Mouse (Mus musculus) heart, adult 2 months (tissue): Measurements from ENCODE around the gene Actn4.

Experiments used
- CTCF ChIP-seq: fragments of 200-600 bp; IDR thresholded peaks from 2 replicates; pipeline ENCODE4 v1.8.1; 2022; ENCODE audit warnings: antibody characterized with exemption, mild to moderate bottlenecking, moderate library complexity
- EP300 ChIP-seq: fragments of 200-500 bp; IDR thresholded peaks from 2 replicates; pipeline ENCODE4 v1.6.1; 2011; ENCODE audit warnings: low read depth, low read length, control low read depth; ENCODE audit not compliant: insufficient read depth

- TF ChIP-seq CTCF (no peak), EP300 (no peak)
Measured at GRCm38 (mm10) chr7:28903778-28904177, 58.4 kb downstream of the Actn4 start.
